Mouse (Mus musculus) kidney, adult 2 months (tissue): Measurements from ENCODE around the gene Nova2.

Source experiments
- CTCF ChIP-seq: fragments of 200-500 bp; conservative IDR thresholded peaks from 2 replicates; pipeline ENCODE4 v1.5.1; 2011; ENCODE audit warnings: low read depth, mild to moderate bottlenecking, control low read depth, low read length, moderate library complexity, mixed read lengths; ENCODE audit not compliant: insufficient read depth, insufficient read length
- POLR2A ChIP-seq: fragments of 200-500 bp; IDR thresholded peaks from one replicate; pipeline ENCODE4 v1.6.1; 2011; ENCODE audit warnings: low read depth, low read length, control low read depth

DNA sequence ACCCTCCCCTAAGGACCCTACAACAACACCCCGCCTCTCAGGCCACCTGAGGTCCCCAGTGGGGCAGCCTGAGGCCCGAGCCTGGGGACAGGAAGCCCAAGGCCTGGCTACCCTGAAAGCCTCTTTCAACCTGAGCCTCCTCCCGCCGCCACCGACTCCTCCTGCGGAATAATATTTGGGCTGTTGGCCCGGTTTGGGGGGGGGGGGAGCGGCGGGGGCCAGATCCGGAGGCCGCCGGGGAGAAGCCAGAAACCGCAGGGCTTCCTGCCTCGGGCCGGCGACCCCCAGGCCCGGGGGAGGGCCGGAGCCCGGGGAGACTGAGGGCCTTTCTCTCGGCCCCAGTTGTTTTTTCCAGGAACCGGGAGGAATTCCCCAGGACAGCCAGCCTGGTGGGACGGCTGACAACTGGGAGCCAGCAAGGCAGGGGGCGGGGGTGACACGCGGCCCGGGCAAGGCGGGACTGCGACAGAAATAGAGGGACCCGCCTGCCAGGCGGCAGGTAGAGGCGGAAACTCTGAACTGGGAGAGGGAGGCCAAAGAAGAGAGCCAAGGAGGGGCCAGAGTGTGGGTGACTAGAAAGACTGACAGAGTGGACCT, 86.4 kb downstream of the Nova2 start:
- no peak for TF ChIP-seq CTCF
- no peak for TF ChIP-seq POLR2A
